Mouse (Mus musculus) kidney, adult 2 months (tissue): ENCODE data around the gene Plcl1.

ENCODE experiments used
- CTCF ChIP-seq: fragments of 200-500 bp; conservative IDR thresholded peaks from 2 replicates; pipeline ENCODE4 v1.5.1; 2011; ENCODE audit warnings: low read depth, mild to moderate bottlenecking, control low read depth, low read length, moderate library complexity, mixed read lengths; ENCODE audit not compliant: insufficient read depth, insufficient read length
- POLR2A ChIP-seq: fragments of 200-500 bp; IDR thresholded peaks from one replicate; pipeline ENCODE4 v1.6.1; 2011; ENCODE audit warnings: low read depth, low read length, control low read depth

DNA sequence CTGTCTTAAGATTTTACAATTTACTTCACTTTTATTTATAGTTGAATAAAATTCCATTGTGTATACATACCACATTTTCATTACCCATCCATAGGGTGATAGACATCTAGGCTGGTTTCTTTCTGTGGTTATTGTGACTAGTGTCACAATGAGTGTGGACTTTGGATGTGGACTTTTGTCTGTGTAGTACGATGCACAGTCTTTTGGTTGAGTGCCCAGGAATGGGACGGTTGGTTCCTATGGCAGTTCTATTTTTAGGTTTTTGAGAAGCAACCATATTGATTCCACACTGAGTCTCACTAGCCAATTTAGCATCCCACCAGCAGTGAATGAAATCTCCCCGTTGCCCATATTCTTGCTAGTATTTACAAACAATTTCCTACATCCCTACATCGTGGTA lies 100.1 kb downstream of the Plcl1 start:
- TF ChIP-seq CTCF (no peak), POLR2A (no peak)
